Mouse (Mus musculus): Measurements from ENCODE around the gene Foxj1. TPM values are rescaled to one million over a fixed set of nuclear protein-coding genes. Genes with fewer than 3 reads are reported as not detected.

Foxj1 gene
- polyA plus RNA-seq, 1 experiment from 2014 or later: 0.09 TPM

DNA sequence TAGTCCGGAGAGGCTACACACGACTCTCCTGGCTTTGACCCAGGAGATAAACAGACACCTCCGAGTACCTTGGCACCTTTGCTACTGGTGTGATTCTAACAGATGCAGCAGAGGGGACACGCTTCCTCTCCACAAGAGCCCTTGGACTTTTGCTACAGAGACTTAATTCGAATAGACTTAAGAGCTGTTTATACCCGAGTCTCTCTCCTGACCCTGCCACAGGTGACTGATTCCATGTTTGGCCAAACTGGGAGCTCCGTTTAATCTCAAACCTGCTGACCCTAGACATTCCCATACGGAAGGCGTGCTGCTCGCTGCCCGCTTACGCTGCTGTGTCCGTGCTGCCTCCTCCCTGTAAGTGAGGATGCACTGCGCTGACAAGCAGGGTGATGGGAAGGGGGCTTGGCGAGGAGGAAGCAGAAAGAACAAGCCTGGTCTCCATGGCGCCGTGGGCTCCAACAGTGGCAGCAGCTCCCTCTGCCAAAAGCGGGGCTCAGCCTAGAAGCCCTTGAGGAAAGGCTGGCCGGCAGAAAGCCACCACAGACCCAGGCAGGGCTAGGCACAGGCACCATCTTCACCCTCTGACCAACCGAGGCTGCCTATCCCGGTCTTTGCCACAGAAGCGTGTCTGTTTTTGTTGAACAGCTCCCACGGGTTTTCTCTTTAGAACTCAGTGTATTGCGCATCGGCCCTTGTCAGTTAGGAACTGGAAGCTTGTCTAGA lies 7.0 kb upstream of the Foxj1 start:
- Histone ChIP-seq H3K4me3 (no peak overlapping the region), H3K27ac (replicated peaks) (no peak overlapping the region), H3K4me1 (0 out of 2 replicates have a peak, but pooled peaks cover 8% of the 10 kb centered on the region), H3K9ac (peak overlapping the region; percentile 44; the same call in 1 of the 2 replicates), H3K36me3 (peaks cover 12% of the 10 kb centered on the region), H3K4me2 (no peak overlapping the region), H3K9me3 (no peaks in the 10 kb centered on the region), H3K27me3 (replicated peaks) (peaks cover 15% of the 10 kb centered on the region)
- 57% methylated on average over 25 of the region's 25 CpGs for WGBS
- ATAC-seq (ENCODE audit: extremely low read depth, insufficient number of reproducible peaks, low FRiP score, low TSS enrichment): no peak

- no peak overlapping the region for H3K27ac ChIP-seq (replicated peaks)
- 69% methylated on average over 6 of the region's 6 CpGs for WGBS
Observed at GRCm38 (mm10) chr11:116337531-116337930, 2.3 kb upstream of the Foxj1 start.

DNA sequence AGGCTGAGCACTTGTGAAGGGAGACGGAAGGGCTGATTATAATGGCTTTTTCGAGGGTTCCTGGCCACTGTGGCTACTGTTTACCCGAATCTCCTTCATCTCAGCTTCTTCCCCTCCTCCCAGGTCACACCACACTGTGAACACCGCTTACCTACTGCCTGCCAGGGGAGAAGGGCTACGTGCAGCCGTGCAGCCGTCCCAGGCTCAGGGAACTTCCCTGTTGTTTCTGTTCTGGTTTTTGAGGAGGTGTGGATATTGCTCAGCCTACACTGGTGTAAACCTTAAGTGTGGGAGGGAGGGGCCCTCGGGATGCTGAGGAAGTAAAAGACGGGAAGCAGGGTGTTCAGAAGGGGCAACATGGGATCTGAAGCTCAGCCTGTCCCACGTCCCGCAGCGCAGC lies 1.8 kb upstream of the Foxj1 start:
- peak overlapping the region; percentile 24; the same call in 1 of the 2 replicates for H3K9ac ChIP-seq
- ATAC-seq (ENCODE audit: extremely low read depth, insufficient number of reproducible peaks, low FRiP score, low TSS enrichment): no peak

More at GRCm38 (mm10) chr11:116337531-116337930, 2.3 kb upstream of the Foxj1 start:
- Histone ChIP-seq H3K27me3 (replicated peaks) (peaks cover 54% of the 10 kb centered on the region), H3K4me3 (no peak overlapping the region), H3K9ac (0 out of 2 replicates have a peak overlapping the region, but pooled peaks have one; percentile 24), H3K9me3 (no peaks in the 10 kb centered on the region), H3K4me1 (peaks cover 35% of the 10 kb centered on the region), H3K36me3 (no peaks in the 10 kb centered on the region), H3K4me2 (no peak overlapping the region)
- ATAC-seq (ENCODE audit: extremely low read depth, insufficient number of reproducible peaks, low FRiP score, low TSS enrichment): no peak

DNA sequence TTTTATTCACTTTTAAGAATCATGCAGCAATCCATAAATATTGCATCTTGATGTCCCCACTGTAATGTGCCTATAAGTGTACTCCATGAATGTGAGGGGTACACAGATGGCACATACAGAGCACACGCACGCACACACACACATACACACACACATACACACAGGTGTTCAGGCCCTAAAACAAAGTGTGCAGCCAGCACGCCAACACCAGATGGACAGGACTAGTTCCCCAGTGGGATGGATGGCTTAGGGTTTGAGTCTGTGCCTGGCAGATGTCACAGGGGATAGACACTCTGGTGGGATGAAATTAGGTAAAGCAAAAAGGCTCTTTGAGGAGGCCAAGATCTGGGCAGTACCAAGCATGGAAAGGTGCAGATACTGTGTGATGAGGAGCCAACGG lies 1.2 kb upstream of the Foxj1 start:
- ATAC-seq (ENCODE audit: extremely low read depth, insufficient number of reproducible peaks, low FRiP score, low TSS enrichment): no peak
- no peaks in the 10 kb centered on the region for H3K36me3 ChIP-seq
- peaks cover 33% of the 10 kb centered on the region for H3K4me1 ChIP-seq
- H3K4me3 ChIP-seq: peak overlapping the region; percentile 66; the same call in 1 of the 2 replicates
- 89% methylated on average over 4 of the region's 4 CpGs for WGBS
- H3K27me3 ChIP-seq (replicated peaks): peaks cover 64% of the 10 kb centered on the region
- no peak overlapping the region; the same call in 1 of the 2 replicates for H3K9ac ChIP-seq
- no peak overlapping the region for H3K27ac ChIP-seq (replicated peaks)
- H3K9me3 ChIP-seq: no peaks in the 10 kb centered on the region
- peak overlapping the region; percentile 93 for H3K4me2 ChIP-seq

More for the DNA sequence above, 1.8 kb upstream of the Foxj1 start:
- no peaks in the 10 kb centered on the region for H3K36me3 ChIP-seq
- no peak overlapping the region for H3K4me2 ChIP-seq
- peaks cover 34% of the 10 kb centered on the region for H3K4me1 ChIP-seq
- no peak overlapping the region for H3K4me3 ChIP-seq
- H3K27me3 ChIP-seq (replicated peaks): peaks cover 59% of the 10 kb centered on the region
- 55% methylated on average over 12 of the region's 12 CpGs for WGBS
- no peaks in the 10 kb centered on the region for H3K9me3 ChIP-seq
- H3K27ac ChIP-seq (replicated peaks): no peak overlapping the region

GRCm38 (mm10) chr11:116334417-116334782 lies 799 bp downstream of the Foxj1 start:
- Histone ChIP-seq H3K4me1 (peaks cover 42% of the 10 kb centered on the region), H3K9ac (peak overlapping the region; percentile 69), H3K4me2 (peak overlapping the region; percentile 93), H3K36me3 (no peaks in the 10 kb centered on the region), H3K4me3 (peak overlapping the region; percentile 66), H3K27me3 (replicated peaks) (peaks cover 64% of the 10 kb centered on the region), H3K9me3 (no peaks in the 10 kb centered on the region), H3K27ac (replicated peaks) (no peak overlapping the region)
- 3% methylated on average over 26 of the region's 26 CpGs for WGBS
- no peak for ATAC-seq (ENCODE audit: extremely low read depth, insufficient number of reproducible peaks, low FRiP score, low TSS enrichment)

DNA sequence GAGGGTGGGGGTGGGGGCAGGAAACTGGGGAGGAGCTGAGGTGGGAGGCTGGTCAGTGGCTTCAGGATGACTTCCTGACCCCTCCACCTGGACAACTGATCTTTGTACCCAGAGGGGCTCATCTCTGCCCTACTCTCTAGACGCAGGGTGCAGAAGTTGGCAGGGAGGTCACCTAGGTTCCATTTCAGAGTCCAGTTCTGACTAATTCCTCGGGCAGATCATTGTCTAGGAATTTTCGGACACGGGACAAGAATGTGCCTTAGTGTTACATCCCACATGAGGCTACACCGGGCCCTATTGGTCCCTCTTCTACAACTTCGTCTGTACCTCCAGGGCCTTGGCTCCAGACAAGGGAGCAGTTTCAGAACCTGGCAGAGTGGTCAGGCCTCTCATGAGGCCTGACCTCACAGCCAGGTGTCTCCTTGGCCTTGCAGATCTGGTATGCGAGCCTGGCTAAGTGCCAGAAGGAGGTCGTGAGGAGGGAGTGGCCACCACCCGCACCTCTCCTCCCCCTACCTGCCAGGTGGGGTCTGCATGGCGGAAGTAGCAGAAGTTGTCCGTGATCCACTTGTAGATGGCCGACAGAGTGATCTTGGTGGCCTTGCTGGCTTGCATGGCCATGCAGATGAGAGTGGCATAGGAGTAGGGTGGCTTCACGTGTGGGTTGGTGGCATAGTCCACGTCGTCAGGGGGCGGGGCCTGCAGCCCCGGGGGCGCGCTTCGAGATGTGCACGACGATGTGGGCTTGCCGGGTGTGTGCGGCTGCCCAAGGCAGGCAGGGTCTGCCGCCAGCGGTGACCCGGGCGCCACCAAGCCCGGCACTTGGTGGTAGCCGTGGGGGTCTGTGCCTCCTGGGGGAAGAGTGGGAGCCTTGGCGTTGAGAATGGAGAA lies 1.4 kb downstream of the Foxj1 start:
- no peak overlapping the region for H3K27ac ChIP-seq (replicated peaks)
- ATAC-seq (ENCODE audit: extremely low read depth, insufficient number of reproducible peaks, low FRiP score, low TSS enrichment): no peak

DNA sequence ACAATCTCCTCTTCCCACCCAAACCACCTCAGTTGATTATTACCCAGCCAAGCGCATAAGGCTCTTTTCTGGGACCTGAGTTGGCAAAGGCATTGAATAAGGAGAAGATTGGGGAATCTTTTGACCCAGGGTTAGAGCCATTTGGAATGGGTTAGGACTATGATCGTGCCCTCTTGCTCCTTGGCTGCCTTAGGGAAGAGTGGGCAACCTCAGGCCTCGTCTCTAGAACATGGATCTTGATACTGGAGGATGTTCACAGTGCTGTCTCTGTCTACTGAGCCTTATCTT lies 2.3 kb downstream of the Foxj1 start:
- Histone ChIP-seq H3K36me3 (no peaks in the 10 kb centered on the region), H3K9ac (no peak overlapping the region), H3K9me3 (no peaks in the 10 kb centered on the region), H3K27me3 (replicated peaks) (peaks cover 54% of the 10 kb centered on the region), H3K4me2 (no peak overlapping the region), H3K4me3 (no peak overlapping the region), H3K4me1 (peaks cover 47% of the 10 kb centered on the region), H3K27ac (replicated peaks) (no peak overlapping the region)
- 82% methylated on average over 3 of the region's 3 CpGs for WGBS
- ATAC-seq (ENCODE audit: extremely low read depth, insufficient number of reproducible peaks, low FRiP score, low TSS enrichment): no peak

More for the DNA sequence above, 1.4 kb downstream of the Foxj1 start:
- 24% methylated on average over 31 of the region's 31 CpGs for WGBS
- H3K27me3 ChIP-seq (replicated peaks): peaks cover 61% of the 10 kb centered on the region
- peaks cover 47% of the 10 kb centered on the region for H3K4me1 ChIP-seq
- H3K9me3 ChIP-seq: no peaks in the 10 kb centered on the region
- peak overlapping the region; percentile 66 for H3K4me3 ChIP-seq
- H3K4me2 ChIP-seq: peak overlapping the region; percentile 93
- H3K36me3 ChIP-seq: no peaks in the 10 kb centered on the region
- H3K9ac ChIP-seq: peak overlapping the region; percentile 69

DNA sequence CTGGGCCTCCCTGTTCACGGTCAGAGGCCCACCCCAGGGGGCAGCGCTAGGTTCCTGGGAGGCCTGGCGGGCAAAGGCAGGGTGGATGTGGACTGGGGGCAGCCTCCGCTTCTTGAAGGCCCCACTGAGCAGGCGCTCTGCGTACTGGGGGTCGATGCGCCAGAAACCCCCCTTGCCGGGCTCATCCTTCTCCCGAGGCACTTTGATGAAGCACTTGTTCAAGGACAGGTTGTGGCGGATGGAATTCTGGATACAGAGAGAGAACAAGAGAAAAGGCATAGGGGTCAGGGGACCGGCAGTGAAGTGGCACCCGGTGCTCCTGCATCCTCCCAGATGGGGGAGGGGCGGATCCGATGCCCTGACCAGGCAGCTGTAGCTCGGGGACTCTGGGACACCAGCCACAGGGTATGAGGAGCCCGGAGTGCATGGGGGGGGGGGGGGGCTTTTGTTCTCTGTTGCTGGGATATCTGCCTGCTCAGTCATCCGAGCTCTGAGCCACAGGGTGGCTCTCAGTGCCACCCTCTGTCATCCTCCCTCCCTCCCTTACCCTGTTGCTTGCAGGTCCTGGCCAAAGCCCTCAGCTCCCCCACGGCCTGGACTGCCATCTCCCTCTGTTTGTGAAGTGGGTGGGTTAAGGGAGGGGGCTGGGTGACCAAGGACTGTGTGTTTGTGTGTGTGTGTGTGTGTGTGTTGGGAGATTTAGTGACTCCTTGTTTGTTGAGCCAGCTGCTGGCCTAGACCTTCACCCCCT lies 2.8 kb downstream of the Foxj1 start:
- Histone ChIP-seq H3K36me3 (no peaks in the 10 kb centered on the region), H3K4me1 (peaks cover 47% of the 10 kb centered on the region), H3K9me3 (no peaks in the 10 kb centered on the region), H3K4me2 (no peak overlapping the region), H3K27me3 (replicated peaks) (peaks cover 50% of the 10 kb centered on the region), H3K27ac (replicated peaks) (no peak overlapping the region), H3K9ac (peak overlapping the region; percentile 61; the same call in 1 of the 2 replicates), H3K4me3 (no peak overlapping the region)
- 42% methylated on average over 19 of the region's 19 CpGs for WGBS
- no peak for ATAC-seq (ENCODE audit: extremely low read depth, insufficient number of reproducible peaks, low FRiP score, low TSS enrichment)

DNA sequence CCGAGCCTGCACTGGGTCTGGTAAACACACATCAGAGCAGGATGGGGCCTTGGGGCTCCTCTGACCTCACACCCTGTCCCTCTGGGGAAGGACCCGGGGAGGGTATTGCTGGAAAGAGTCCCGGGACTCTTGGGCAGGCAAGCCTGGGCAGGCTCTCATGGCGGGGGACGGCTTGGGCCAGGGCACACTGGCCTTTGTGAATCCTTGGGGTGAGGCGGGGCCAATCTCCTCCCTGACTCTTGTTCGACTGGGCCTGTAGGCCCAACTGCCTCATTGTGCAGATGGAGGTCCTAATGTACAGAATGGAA lies 5.0 kb downstream of the Foxj1 start:
- H3K36me3 ChIP-seq: no peaks in the 10 kb centered on the region
- WGBS: 72% methylated on average over 7 of the region's 7 CpGs
- peak overlapping the region; percentile 40; the same call in 1 of the 2 replicates for H3K9ac ChIP-seq
- 0 out of 2 replicates have a peak overlapping the region, but pooled peaks have one; percentile 15 for H3K27ac ChIP-seq (replicated peaks)
- H3K4me2 ChIP-seq: no peak overlapping the region
- no peak for ATAC-seq (ENCODE audit: extremely low read depth, insufficient number of reproducible peaks, low FRiP score, low TSS enrichment)
- H3K27me3 ChIP-seq (replicated peaks): peaks cover 37% of the 10 kb centered on the region
- no peak overlapping the region for H3K4me3 ChIP-seq
- H3K9me3 ChIP-seq: no peaks in the 10 kb centered on the region
- peaks cover 36% of the 10 kb centered on the region for H3K4me1 ChIP-seq

DNA sequence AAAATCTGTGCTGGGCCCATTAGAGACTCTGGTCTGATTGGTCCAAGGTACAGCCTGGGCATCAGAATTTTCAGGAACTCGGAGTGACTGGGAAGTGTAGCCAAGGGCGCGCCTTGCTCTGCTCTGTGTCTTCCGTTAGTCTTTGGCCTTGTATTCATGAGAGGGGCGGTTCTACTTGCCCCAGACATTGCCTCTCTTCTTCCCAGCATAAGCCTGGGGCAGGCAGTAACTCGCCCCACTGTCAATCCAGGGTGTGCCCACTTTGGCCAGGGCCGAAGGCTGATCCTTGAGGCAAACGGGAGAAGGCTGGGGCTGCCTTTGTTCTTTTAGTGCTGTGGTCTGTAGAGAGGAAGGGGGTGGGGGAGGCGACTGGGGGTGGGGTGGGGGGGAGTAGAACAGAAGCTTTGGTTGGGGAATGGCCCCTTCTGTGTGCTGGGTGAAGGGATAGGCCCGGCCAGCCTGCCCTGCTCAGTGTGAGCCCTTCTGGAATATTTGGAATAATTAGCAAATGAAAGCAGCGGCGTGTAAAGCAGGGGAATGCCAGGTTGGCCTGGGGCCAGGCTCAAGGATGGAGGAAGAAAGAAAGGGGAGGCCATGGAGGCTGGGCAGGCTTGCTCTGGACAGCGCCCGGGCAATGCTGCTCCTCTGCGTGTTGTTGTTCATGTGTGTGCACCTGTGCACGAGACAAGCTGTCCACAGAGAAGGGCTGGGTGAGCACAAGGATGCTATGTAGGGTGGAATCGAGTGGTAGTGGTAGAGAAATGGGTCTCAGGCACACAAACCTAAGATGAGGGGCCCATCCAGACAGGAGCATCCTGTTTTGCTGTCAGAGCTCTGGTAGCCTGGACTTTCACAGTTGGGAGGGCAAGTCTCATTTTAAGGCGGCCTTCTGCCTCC lies 5.6 kb downstream of the Foxj1 start:
- H3K36me3 ChIP-seq: no peaks in the 10 kb centered on the region
- no peak overlapping the region for H3K4me3 ChIP-seq
- H3K9ac ChIP-seq: peak overlapping the region; percentile 40
- peaks cover 30% of the 10 kb centered on the region for H3K4me1 ChIP-seq
- no peak for ATAC-seq (ENCODE audit: extremely low read depth, insufficient number of reproducible peaks, low FRiP score, low TSS enrichment)
- WGBS: 54% methylated on average over 18 of the region's 18 CpGs
- H3K9me3 ChIP-seq: no peaks in the 10 kb centered on the region
- H3K4me2 ChIP-seq: 0 out of 2 replicates have a peak overlapping the region, but pooled peaks have one; percentile 5
- peaks cover 31% of the 10 kb centered on the region for H3K27me3 ChIP-seq (replicated peaks)
- H3K27ac ChIP-seq (replicated peaks): peak overlapping the region; percentile 15; the same call in 1 of the 2 replicates

Data from heart, embryonic 13.5 days (tissue).